Mouse (Mus musculus) thymus, postnatal 10 days (tissue): Measurements from ENCODE around the gene Teddm1a.

Experiments
- DNase-seq, 2 experiments: peaks; one replicate each; pipeline ENCODE4 v3.0.0; 2021; ENCODE audit warnings: low spot score in 2 of 2

Teddm1a gene

GRCm38 (mm10) chr1:153904236-153904635 is 12.7 kb downstream of the Teddm1a start:
- no peak for DNase-seq

GRCm38 (mm10) chr1:153905884-153906283 is 14.3 kb downstream of the Teddm1a start:
- DNase-seq: no peak

- no peak for DNase-seq
These were observed 16.7 kb downstream of the Teddm1a start for GRCm38 (mm10) chr1:153908208-153908607.

DNA sequence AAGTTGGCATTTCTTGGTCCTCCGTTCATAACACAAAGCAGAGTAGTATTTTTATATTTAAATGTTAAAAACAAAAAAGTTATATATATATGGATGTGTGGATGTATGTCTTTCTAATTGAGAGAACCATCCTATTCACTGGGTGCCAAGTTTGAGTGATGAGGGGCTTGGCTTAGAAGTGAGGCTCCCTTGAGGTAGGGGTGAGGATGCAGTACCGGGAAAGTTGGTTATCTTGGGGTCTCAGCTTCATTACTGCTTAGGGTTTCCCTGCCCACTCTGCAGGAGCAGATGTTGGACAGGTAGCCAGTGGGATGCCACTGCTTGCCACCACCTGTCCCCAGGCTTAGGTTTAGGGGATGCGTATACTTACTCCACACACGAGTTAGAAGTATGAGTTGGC is 17.2 kb downstream of the Teddm1a start:
- no peak for DNase-seq

DNA sequence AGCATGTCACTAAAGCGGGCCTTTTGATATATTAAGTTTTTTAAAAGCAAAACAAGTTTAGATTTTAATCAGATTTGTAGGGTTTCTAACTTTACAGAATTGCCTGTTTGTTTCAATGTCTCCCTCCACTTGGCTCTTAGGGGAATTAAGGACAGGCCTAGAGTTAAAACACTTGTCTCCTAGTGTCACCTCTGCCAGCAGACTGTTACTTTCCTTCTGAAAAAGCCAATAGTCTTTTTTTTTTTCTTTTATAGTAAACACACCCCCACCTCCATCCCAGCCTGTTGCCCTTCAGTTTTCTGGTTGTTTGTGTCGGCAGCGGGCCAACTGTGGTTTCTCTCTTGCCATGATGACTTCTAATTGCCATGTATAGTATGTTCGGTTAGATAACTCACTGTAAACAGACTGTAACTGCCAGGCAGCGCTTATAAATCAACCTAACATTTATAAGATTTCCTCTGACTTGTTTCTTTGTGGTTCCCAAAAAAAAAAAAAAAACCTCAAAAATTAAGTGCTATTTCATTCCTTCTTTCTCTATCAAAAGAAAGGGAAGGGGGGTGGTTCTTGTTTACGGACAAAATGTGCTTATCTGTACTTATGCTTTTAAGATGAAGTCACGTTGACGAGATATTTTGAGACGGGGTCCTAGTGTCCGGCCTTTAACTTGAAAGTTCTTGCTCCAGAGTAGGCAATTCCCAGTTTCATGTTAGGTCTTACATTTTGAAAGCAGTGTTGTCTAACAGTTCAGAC is 17.8 kb downstream of the Teddm1a start:
- no peak for DNase-seq

DNA sequence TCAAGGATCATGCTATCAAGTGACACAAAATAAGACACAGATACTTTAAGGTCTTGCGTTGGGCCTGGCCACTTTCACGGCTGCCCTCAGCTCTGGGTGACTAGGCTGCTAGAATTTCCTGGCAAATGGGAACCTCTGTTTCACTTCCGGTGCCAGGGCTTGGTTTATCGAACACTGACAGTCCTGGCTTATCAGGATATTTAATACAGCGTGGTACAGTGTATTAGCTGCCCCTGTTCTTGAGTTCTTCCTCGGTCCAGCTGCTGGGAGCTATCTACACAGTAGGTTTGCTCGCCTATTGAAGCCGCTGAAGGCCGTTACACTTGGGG is 18.4 kb downstream of the Teddm1a start:
- DNase-seq: no peak

GRCm38 (mm10) chr1:153910423-153910822 is 18.9 kb downstream of the Teddm1a start:
- DNase-seq: no peak

DNA sequence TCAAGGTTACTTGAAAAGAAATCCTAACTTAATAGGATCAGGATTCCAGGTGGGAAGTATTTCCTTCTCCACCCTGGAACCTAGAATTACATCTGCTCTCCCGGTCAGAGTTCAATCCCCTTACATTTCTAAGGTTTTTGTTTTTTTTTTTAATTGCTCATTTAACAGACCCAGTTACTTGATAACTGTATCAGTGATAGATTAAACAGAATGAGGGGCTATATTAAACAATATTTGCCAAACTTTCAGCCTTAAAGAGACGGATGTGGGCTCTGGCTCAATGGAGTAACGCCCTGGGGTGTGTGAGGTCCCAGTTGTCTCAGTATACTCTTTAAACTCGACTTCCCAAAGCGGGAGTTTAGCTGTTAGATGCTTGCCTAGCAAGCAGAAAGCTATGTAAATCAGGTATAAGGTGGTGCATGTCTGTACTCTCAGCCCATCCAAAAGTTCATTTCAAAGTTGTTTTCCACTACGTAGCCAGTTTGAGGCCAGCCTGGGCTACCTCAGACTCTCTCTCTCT is 19.8 kb downstream of the Teddm1a start:
- DNase-seq: no peak

GRCm38 (mm10) chr1:153913869-153914268 is 22.3 kb downstream of the Teddm1a start:
- no peak for DNase-seq

- DNase-seq: no peak
These were observed 27.1 kb downstream of the Teddm1a start for GRCm38 (mm10) chr1:153918521-153919206.

DNA sequence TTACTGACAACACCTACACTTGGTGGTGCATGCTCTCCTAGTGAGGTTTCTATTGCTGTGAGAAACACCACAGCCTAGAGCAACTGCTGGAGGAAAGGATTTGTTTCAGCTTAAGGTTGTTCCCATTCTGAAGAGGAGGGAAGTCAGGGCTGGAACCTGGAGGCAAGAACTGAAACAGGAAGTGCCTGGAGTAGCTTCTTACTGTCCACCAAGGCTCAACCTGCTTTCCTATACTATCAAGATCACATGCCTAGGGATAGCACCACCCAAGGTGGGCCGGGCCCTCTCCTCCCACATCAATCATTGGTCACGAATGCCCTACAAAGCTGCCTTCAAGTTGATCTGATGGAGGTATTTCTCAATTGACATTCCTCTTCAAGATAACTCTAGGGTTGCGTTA is 30.1 kb downstream of the Teddm1a start:
- DNase-seq: no peak

GRCm38 (mm10) chr1:153922571-153923021 is 31.1 kb downstream of the Teddm1a start:
- DNase-seq: no peak

- DNase-seq: no peak
These were observed 33.1 kb downstream of the Teddm1a start for GRCm38 (mm10) chr1:153924395-153925385.

DNA sequence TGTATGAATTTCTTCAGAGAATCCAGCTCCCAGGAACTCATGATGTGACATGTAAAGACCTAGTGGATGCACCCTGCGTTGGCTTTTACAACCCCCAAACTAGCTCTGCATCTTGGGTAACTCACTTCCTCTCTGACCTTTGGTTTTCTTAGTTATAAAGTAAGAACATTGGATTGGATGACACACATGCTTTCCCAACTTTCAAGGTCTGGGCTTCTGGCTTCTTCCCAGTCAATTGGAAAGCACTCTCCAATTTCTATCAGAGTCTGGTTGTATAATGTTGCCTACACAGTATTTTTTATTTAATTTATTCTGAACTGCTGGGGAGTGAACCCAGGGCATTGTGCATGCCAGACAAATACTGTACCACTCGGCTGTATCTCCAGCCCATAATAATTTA is 38.9 kb downstream of the Teddm1a start:
- no peak for DNase-seq

- no peak for DNase-seq
These were observed 42.2 kb downstream of the Teddm1a start for GRCm38 (mm10) chr1:153933772-153934171.

- DNase-seq: no peak
These were observed 44.4 kb downstream of the Teddm1a start for GRCm38 (mm10) chr1:153935844-153936380.

GRCm38 (mm10) chr1:153937025-153937424 is 45.5 kb downstream of the Teddm1a start:
- no peak for DNase-seq

GRCm38 (mm10) chr1:153940986-153941385 is 49.4 kb downstream of the Teddm1a start:
- DNase-seq: no peak
